Mouse (Mus musculus): ENCODE measurements around the gene Ddx28. TPM values are rescaled to one million over a fixed set of nuclear protein-coding genes. Genes with fewer than 3 reads are reported as not detected.

Ddx28 gene
- total and polyA plus RNA-seq, 2 experiments from 2014 or later, result 22.8 to 29.7 TPM

DNA sequence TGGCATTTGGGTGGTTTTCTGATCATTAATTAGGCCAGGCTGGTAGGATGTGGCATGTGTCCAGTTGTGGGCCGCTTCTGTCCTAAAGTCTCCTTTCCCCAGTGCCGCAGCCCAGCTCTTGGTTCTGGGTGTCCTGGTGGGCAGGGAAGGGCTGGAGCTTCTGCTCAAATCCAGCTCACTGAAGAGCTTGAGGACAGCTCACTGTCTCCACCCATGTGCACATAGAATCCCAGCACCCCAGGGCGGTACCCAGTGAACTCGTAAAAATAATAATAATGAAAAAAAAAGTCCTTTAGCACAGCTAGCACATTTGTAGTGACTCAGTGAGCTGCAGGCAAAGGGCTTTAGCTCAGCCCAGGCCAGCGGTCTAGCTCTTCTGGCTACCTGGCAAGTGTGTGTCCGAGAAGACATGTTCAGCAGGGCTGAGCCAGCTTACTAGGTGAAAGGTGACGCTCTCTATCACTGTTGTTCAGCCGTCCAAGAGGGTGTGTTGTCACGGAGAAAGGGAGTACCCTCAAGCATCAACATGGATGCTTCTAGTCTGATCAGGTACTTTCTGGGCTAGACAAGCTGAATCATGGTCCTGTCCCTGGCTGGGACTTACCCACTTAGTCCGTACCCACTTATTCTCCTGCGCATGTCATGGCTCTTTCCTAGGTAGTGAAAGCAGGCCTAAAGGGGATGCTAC lies 35.3 kb upstream of the Ddx28 start:
- Histone ChIP-seq H3K9ac (replicated peaks; ENCODE audit: low read length, poor library complexity, severe bottlenecking) (no peak overlapping the region), H3K4me2 (ENCODE audit: low read depth, low read length, poor library complexity, severe bottlenecking) (no peak overlapping the region), H3K27me3 (ENCODE audit: insufficient read depth, low read length) (no peaks in the 10 kb centered on the region), H3K9me3 (ENCODE audit: low read length) (no peaks in the 10 kb centered on the region), H3K4me1 (ENCODE audit: insufficient read depth, low read length) (no peaks in the 10 kb centered on the region), H3K27ac (ENCODE audit: low read depth, low read length) (no peak overlapping the region), H3K36me3 (ENCODE audit: insufficient read depth, low read length) (peaks cover 31% of the 10 kb centered on the region), H3K4me3 (ENCODE audit: low read depth, low read length) (no peak overlapping the region)
- no peak for ATAC-seq (ENCODE audit: low FRiP score)
- TF ChIP-seq CTCF (IDR thresholded peaks at IDR 0.05), result no peak
- no peak for DNase-seq (ENCODE audit: low spot score)
- WGBS, result 92% methylated on average over 11 of the region's 11 CpGs

DNA sequence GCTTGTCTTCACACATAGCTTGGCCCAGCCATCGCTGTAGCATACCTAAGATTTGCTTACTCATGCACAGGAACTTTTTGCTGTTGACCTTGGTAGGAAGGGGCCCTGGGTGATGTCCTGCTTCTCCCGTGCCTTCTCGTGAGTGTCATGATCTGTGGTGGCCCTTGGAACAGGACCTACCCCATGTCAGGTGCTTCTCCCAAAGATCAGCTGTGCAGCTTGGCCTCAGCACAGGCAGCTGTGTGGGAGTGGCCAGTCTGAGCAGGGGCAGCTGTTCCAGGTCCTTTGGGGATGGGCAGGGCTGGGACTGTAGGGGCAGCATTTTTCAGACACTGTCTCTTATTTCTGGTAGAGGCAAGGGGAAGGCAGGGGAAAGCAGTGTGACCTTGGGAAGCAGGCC lies 32.5 kb upstream of the Ddx28 start:
- Histone ChIP-seq H3K27me3 (ENCODE audit: insufficient read depth, low read length) (no peaks in the 10 kb centered on the region), H3K4me3 (ENCODE audit: low read depth, low read length) (no peak overlapping the region), H3K9ac (replicated peaks; ENCODE audit: low read length, poor library complexity, severe bottlenecking) (no peak overlapping the region), H3K4me2 (ENCODE audit: low read depth, low read length, poor library complexity, severe bottlenecking) (no peak overlapping the region), H3K27ac (ENCODE audit: low read depth, low read length) (no peak overlapping the region), H3K9me3 (ENCODE audit: low read length) (no peaks in the 10 kb centered on the region), H3K4me1 (ENCODE audit: insufficient read depth, low read length) (no peaks in the 10 kb centered on the region), H3K36me3 (ENCODE audit: insufficient read depth, low read length) (peaks cover 20% of the 10 kb centered on the region)
- DNase-seq (ENCODE audit: low spot score) (no peak), ATAC-seq (ENCODE audit: low FRiP score) (no peak)
- no peak for TF ChIP-seq CTCF (IDR thresholded peaks at IDR 0.05)
- 81% methylated on average over 3 of the region's 3 CpGs for WGBS

DNA sequence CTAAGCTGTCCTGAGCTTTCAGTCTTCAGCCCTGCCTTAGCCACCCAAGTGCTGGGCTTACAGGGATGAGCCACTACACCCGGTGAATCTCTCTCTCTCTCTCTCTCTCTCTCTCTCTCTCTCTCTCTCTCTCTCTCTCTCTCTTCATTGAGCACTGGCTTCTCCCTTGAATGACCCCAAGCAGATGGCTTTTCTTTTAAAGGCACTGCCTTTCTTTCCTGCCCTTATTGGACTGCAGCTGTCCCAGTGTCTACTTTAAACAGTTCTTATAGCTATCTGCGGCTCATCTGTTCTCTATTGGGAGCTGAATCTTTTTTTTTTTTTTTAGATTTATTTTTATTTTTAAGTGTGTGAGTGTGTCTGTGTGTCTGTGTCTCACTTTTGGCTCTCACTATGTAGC lies 31.4 kb upstream of the Ddx28 start:
- Histone ChIP-seq H3K4me3 (ENCODE audit: low read depth, low read length) (no peak overlapping the region), H3K4me1 (ENCODE audit: insufficient read depth, low read length) (no peaks in the 10 kb centered on the region), H3K36me3 (ENCODE audit: insufficient read depth, low read length) (peaks cover 15% of the 10 kb centered on the region), H3K27ac (ENCODE audit: low read depth, low read length) (no peak overlapping the region), H3K27me3 (ENCODE audit: insufficient read depth, low read length) (no peaks in the 10 kb centered on the region), H3K4me2 (ENCODE audit: low read depth, low read length, poor library complexity, severe bottlenecking) (no peak overlapping the region), H3K9me3 (ENCODE audit: low read length) (no peaks in the 10 kb centered on the region), H3K9ac (replicated peaks; ENCODE audit: low read length, poor library complexity, severe bottlenecking) (no peak overlapping the region)
- WGBS, result 63% methylated on average over 2 of the region's 2 CpGs
- DNase-seq (ENCODE audit: low spot score), result no peak
- ATAC-seq (ENCODE audit: low FRiP score), result no peak
- no peak for TF ChIP-seq CTCF (IDR thresholded peaks at IDR 0.05)

DNA sequence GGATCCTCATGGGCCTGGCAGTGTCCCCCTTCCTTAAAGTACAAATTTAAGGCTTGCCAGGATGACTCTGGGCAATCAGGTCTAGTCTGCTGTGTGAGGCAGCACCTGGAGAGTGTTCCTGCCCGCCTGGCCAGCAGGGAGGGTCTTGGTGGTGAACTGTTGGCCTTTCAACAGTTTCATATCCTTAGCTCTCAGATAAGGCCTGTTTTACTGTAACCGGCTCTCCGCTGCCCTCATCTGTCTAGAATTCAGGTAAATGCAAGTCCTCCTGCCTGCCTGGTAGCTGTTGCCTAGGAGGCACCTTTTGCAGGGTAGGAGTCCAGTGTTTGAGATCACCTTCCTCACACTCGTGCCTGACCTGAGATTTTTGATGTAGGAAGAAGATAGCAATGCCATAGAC lies 28.5 kb upstream of the Ddx28 start:
- TF ChIP-seq CTCF (IDR thresholded peaks at IDR 0.05), result no peak
- Histone ChIP-seq H3K4me2 (ENCODE audit: low read depth, low read length, poor library complexity, severe bottlenecking) (no peak overlapping the region), H3K4me1 (ENCODE audit: insufficient read depth, low read length) (no peaks in the 10 kb centered on the region), H3K4me3 (ENCODE audit: low read depth, low read length) (no peak overlapping the region), H3K27ac (ENCODE audit: low read depth, low read length) (no peak overlapping the region), H3K9me3 (ENCODE audit: low read length) (no peaks in the 10 kb centered on the region), H3K27me3 (ENCODE audit: insufficient read depth, low read length) (no peaks in the 10 kb centered on the region), H3K36me3 (ENCODE audit: insufficient read depth, low read length) (peaks cover 17% of the 10 kb centered on the region), H3K9ac (replicated peaks; ENCODE audit: low read length, poor library complexity, severe bottlenecking) (no peak overlapping the region)
- WGBS, result 83% methylated on average over 4 of the region's 4 CpGs
- DNase-seq (ENCODE audit: low spot score), result no peak
- no peak for ATAC-seq (ENCODE audit: low FRiP score)

DNA sequence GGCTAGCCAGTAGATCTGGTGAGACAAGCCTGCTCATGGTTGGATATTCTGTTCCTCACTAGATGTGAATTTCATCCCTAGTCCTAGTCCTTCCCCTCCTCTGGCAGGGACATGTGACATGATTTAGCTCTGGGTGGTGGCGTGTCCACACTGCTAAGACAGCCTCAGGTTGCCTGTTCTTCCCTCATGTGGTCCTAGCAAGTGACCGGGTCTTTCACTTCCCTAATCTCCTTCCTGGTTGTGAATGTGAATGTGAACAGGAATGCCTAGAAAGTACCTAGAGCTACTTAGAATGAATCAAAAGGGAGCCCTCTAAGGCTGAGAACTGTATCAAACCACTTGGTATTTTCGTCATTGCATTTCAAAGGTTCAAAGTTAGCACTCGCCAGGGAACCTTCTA lies 27.9 kb upstream of the Ddx28 start:
- H3K4me3 ChIP-seq (ENCODE audit: low read depth, low read length), result no peak overlapping the region
- no peaks in the 10 kb centered on the region for H3K4me1 ChIP-seq (ENCODE audit: insufficient read depth, low read length)
- ATAC-seq (ENCODE audit: low FRiP score) (no peak), DNase-seq (ENCODE audit: low spot score) (no peak)
- H3K9ac ChIP-seq (replicated peaks; ENCODE audit: low read length, poor library complexity, severe bottlenecking), result no peak overlapping the region
- 86% methylated on average over 4 of the region's 4 CpGs for WGBS
- TF ChIP-seq CTCF (IDR thresholded peaks at IDR 0.05), result no peak
- H3K4me2 ChIP-seq (ENCODE audit: low read depth, low read length, poor library complexity, severe bottlenecking), result no peak overlapping the region
- no peak overlapping the region for H3K27ac ChIP-seq (ENCODE audit: low read depth, low read length)
- H3K9me3 ChIP-seq (ENCODE audit: low read length), result no peaks in the 10 kb centered on the region
- H3K27me3 ChIP-seq (ENCODE audit: insufficient read depth, low read length), result no peaks in the 10 kb centered on the region
- H3K36me3 ChIP-seq (ENCODE audit: insufficient read depth, low read length), result peaks cover 11% of the 10 kb centered on the region

DNA sequence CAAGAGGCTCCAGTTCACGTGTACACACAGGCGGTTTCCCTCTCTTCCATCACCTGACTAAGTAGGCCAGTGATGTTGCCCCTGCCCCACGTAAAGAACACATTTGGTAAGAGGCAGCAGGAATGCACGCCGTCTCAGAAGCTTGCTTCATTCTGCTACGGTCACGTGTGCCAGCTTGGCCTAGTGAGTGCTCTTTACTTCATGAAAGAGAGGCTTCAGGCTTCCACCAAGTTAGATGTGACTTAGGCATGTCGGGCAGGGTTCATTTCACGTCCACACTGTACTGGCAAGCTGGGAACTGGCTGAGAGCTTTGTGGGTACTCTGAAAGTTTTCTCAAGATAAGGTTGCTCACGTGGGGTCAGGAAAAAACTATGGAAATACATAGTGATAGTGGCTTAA lies 27.0 kb upstream of the Ddx28 start:
- Histone ChIP-seq H3K9ac (replicated peaks; ENCODE audit: low read length, poor library complexity, severe bottlenecking) (no peak overlapping the region), H3K9me3 (ENCODE audit: low read length) (no peaks in the 10 kb centered on the region), H3K4me2 (ENCODE audit: low read depth, low read length, poor library complexity, severe bottlenecking) (no peak overlapping the region), H3K36me3 (ENCODE audit: insufficient read depth, low read length) (peaks cover 5% of the 10 kb centered on the region), H3K4me1 (ENCODE audit: insufficient read depth, low read length) (no peaks in the 10 kb centered on the region), H3K27me3 (ENCODE audit: insufficient read depth, low read length) (no peaks in the 10 kb centered on the region), H3K4me3 (ENCODE audit: low read depth, low read length) (no peak overlapping the region), H3K27ac (ENCODE audit: low read depth, low read length) (no peak overlapping the region)
- 96% methylated on average over 10 of the region's 10 CpGs for WGBS
- DNase-seq (ENCODE audit: low spot score) (no peak), ATAC-seq (ENCODE audit: low FRiP score) (no peak)
- TF ChIP-seq CTCF (IDR thresholded peaks at IDR 0.05), result no peak
